Mouse (Mus musculus) intestine, embryonic 14.5 days (tissue): ENCODE data around the gene Arid2. TPM values are rescaled to one million over a fixed set of nuclear protein-coding genes. Genes with fewer than 3 reads are reported as not detected.
A peak's percentile ranks its signal among the peaks of the same experiment; 100 is the strongest.
"Not testable (repeated sequence)": the region's sequence is repeated elsewhere in the genome, so short reads cannot be mapped to it uniquely, and the experiment has no call there.

Experiments
- ATAC-seq: fragments of 200-750 bp; cut with Nextera tagmentation; replicated peaks from 2 replicates; pipeline ENCODE4 v1.8.0; 2017; ENCODE audit warnings: low read depth, moderate number of reproducible peaks, moderate TSS enrichment, moderate library complexity; ENCODE audit not compliant: low FRiP score, low TSS enrichment
- DNase-seq: peaks from one replicate; pipeline ENCODE4 v3.0.0-alpha.2; 2018; ENCODE audit warnings: low spot score
- H3K27ac ChIP-seq: fragments of 300-500 bp; sonication (generic); 2 replicates; pipeline ENCODE4 v1.5.1; 2014; ENCODE audit warnings: low read depth, mild to moderate bottlenecking, control low read depth
- H3K27me3 ChIP-seq: fragments of 300-500 bp; sonication (generic); replicated peaks from 2 replicates; pipeline ENCODE4 v1.6.1; 2014; ENCODE audit warnings: low read length, control low read depth; ENCODE audit not compliant: control insufficient read depth, insufficient read depth
- H3K36me3 ChIP-seq: fragments of 300-500 bp; sonication (generic); 2 replicates; pipeline ENCODE4 v1.6.1; 2014; ENCODE audit warnings: low read length, control low read depth; ENCODE audit not compliant: control insufficient read depth, insufficient read depth
- H3K4me1 ChIP-seq: fragments of 300-500 bp; sonication (generic); replicated peaks from 2 replicates; pipeline ENCODE4 v1.6.1; 2014; ENCODE audit warnings: low read length, control low read depth, mixed read lengths; ENCODE audit not compliant: control insufficient read depth, insufficient read depth
- H3K4me2 ChIP-seq: fragments of 300-500 bp; sonication (generic); 2 replicates; pipeline ENCODE4 v1.6.1; 2014; ENCODE audit warnings: low read length
- H3K4me3 ChIP-seq: fragments of 300-500 bp; sonication (generic); 2 replicates; pipeline ENCODE4 v1.5.1; 2014; ENCODE audit warnings: low read depth, low read length, control low read depth, mixed read lengths
- H3K9ac ChIP-seq: fragments of 300-500 bp; sonication (generic); 2 replicates; pipeline ENCODE4 v1.6.1; 2014; ENCODE audit warnings: mild to moderate bottlenecking, low read length
- H3K9me3 ChIP-seq: fragments of 300-500 bp; sonication (generic); 2 replicates; pipeline ENCODE4 v1.6.1; 2016; ENCODE audit warnings: low read length, control low read depth; ENCODE audit not compliant: control insufficient read depth
- WGBS: fragments of 180-500 bp; shearing (Covaris S2); extraction: QIAGEN DNeasy Blood & Tissue Kit; methylation state at CpG from one replicate; pipeline ENCODE4 v1.1.7; 2014; 5-methylcytosine and 5-hydroxymethylcytosine counted together
- polyA plus RNA-seq: library from polyadenylated mRNA; unstranded; fragments of >200 nt; fragmentation: Nextera tagmentation; extraction: Ambion mirVana; gene quantifications from 2 replicates; pipeline ENCODE4 v1.2.1, GENCODE M21; 2014

Gene Arid2
- 28.1 and 31.1 TPM in 2 replicates for polyA plus RNA-seq

- no peaks in the 10 kb centered on the region for H3K27me3 ChIP-seq
- ATAC-seq (peak; percentile 17), DNase-seq (peak; percentile 91)
- WGBS, result under 1% methylated on average over 39 of the region's 67 CpGs
- H3K4me3 ChIP-seq, result peak within 1 kb of the TSS; percentile 78
- peak within 1 kb of the TSS; percentile 79 for H3K4me2 ChIP-seq
- H3K9ac ChIP-seq, result peak within 1 kb of the TSS; percentile 99
- H3K27ac ChIP-seq, result peak within 1 kb of the TSS; percentile 99
- H3K36me3 ChIP-seq, result peaks cover 13% of the 10 kb centered on the region; the same call in 1 of the 2 replicates
- H3K4me1 ChIP-seq, result peaks cover 20% of the 10 kb centered on the region
- H3K9me3 ChIP-seq, result no peaks in the 10 kb centered on the region
Measured at GRCm38 (mm10) chr15:96287369-96287975, at the start of gene Arid2. TSS of gene Arid2 (plus strand) at chr15:96287518.

DNA sequence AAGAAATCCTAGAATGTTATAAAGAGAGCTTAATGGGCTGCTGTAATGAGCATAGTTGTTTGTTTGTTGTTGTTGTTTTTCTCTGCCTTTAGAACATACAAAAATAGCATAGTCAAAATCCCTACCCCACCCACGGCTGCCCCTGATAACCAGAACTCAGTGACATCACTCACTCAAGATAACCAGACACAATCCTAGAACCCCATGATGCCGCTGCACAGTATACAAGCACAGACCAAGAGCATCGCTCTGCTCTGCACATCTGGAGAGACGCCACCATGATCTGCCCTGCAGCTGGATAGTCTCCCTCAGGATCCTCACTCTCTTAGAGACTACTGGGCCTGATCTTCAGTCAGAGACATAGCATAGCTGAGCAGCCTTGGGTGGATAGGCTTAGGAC is 49.2 kb upstream of the Arid2 start:
- 93% methylated on average over 4 of the region's 4 CpGs for WGBS
- H3K9ac ChIP-seq, result no peak overlapping the region
- no peak overlapping the region for H3K27ac ChIP-seq
- H3K36me3 ChIP-seq, result no peaks in the 10 kb centered on the region
- H3K4me2 ChIP-seq, result no peak overlapping the region
- no peaks in the 10 kb centered on the region for H3K9me3 ChIP-seq
- DNase-seq (no peak), ATAC-seq (no peak)
- H3K4me3 ChIP-seq, result no peak overlapping the region
- H3K27me3 ChIP-seq, result no peaks in the 10 kb centered on the region
- H3K4me1 ChIP-seq, result no peaks in the 10 kb centered on the region

DNA sequence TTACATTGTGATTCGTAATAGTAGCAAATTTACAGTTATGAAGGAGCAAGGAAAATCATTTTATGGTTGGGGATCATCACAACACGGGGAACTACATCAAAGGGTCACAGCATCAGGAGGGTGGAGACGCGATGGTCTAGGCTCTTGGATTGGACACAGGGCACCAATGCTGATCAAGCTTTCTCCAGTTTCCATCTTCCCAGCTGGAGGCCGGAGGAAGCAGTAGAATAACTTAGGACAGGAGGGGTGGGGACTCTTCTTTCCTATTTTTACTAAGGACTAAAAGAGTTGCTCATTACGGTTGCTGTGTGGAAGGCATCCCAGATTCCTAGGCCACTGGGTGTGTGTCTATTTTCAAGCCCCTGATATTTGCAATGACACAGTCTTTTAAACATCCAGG is 43.1 kb upstream of the Arid2 start:
- Histone ChIP-seq H3K4me2 (no peak overlapping the region), H3K4me3 (no peak overlapping the region), H3K4me1 (no peaks in the 10 kb centered on the region), H3K36me3 (no peaks in the 10 kb centered on the region), H3K9ac (no peak overlapping the region), H3K9me3 (no peaks in the 10 kb centered on the region), H3K27ac (no peak overlapping the region), H3K27me3 (no peaks in the 10 kb centered on the region)
- ATAC-seq (no peak), DNase-seq (no peak)
- WGBS, result 79% methylated on average over 6 of the region's 6 CpGs

DNA sequence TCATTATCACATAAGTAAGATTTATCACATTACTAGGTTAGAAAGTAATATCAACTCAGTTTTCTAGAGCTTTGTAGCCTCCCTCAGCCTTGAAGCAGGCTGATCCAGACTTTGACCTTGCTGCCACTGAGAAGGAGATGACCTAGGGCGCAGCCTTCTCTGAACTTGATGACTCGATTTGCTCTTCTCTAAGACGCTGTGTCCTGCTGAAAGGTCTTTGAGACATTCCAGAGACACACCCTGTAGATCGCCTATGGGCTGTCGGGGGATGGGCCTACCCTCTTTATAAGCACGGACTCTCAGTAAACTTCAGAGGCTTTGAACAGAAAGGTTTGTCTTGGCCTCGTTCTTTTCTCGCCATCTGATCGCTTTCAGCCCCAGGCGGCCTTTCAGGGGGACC is 42.6 kb upstream of the Arid2 start:
- not testable (repeated sequence) for H3K4me3 ChIP-seq, H3K27me3 ChIP-seq, H3K36me3 ChIP-seq, H3K27ac ChIP-seq, H3K9me3 ChIP-seq, ATAC-seq, DNase-seq, H3K4me1 ChIP-seq, H3K4me2 ChIP-seq, H3K9ac ChIP-seq
- WGBS, result 45% methylated on average over 10 of the region's 10 CpGs

DNA sequence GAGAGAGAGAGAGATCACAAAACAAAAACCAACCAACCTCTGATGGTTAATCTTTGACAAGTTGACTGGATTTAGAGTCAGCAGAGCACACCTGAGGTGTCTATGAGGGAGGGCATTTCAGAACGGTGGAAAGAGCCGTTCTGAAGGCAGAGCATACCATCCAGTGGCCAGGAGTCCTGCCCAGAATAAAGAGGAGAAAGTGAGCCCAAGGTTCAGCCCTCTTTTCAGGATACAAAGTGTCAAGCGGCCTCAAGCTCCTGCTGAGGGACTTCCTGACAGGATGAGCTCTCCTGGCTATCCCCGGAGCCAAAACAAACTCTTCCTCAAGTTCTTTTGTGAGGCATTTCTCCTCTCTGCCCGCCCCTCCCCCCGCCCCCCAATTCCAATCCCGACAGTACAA is 33.5 kb upstream of the Arid2 start:
- Histone ChIP-seq H3K27ac (no peak overlapping the region), H3K9ac (peak overlapping the region; percentile 32), H3K4me3 (peak overlapping the region; percentile 33; the same call in 1 of the 2 replicates), H3K4me2 (peak overlapping the region; percentile 65), H3K36me3 (no peaks in the 10 kb centered on the region), H3K9me3 (no peaks in the 10 kb centered on the region), H3K27me3 (no peaks in the 10 kb centered on the region), H3K4me1 (peaks cover 7% of the 10 kb centered on the region; the same call in 1 of the 2 replicates)
- 2% methylated on average over 7 of the region's 7 CpGs for WGBS
- ATAC-seq (no peak; the same call in 1 of the 2 replicates), DNase-seq (no peak)

DNA sequence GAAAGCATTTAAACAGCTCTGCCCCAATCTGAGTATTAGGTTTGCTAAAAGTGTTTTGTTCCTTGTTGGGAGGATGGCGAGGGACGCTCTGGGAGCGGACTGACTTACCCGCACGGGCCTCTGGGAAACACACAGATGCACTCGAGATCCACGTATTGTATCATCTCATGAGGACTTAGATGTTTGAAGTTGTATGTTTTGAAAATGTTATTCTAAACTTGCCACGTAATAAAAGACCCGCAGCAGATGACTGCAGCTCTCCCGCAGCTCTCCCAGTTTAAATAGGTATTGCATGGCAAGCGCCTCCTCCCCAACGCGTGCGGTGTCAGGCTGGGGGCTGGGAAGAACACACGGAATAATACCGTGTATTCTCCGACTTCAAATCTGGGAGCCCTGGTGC is 33.0 kb upstream of the Arid2 start:
- Histone ChIP-seq H3K4me3 (peak overlapping the region; percentile 33), H3K4me1 (peaks cover 7% of the 10 kb centered on the region; the same call in 1 of the 2 replicates), H3K4me2 (peak overlapping the region; percentile 65), H3K36me3 (no peaks in the 10 kb centered on the region), H3K27me3 (no peaks in the 10 kb centered on the region), H3K27ac (no peak overlapping the region), H3K9me3 (no peaks in the 10 kb centered on the region), H3K9ac (peak overlapping the region; percentile 32)
- WGBS, result 5% methylated on average over 17 of the region's 17 CpGs
- no peak for ATAC-seq
- peak; percentile 56 for DNase-seq

DNA sequence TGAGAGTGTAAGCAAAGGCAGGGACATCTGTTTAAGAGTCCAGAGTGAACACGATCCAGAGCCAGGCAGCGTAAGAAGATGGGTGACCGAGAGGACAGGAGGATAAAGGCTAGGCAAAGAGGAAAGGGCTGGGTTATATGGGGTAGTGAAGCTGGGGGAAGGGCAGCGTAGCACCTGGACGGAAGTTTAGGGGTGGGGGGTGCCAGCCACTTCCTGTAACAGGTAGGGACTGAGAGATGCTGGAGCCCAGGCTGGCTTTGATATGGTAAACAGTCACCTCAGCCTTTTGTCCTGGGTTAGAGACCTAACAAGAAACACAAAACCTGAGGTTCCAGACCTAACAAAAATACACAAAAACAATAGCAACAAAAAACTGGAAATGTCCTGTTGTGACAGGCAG is 29.5 kb upstream of the Arid2 start:
- ATAC-seq, result no peak
- H3K9ac ChIP-seq, result no peak overlapping the region
- H3K4me3 ChIP-seq, result no peak overlapping the region
- H3K27ac ChIP-seq, result no peak overlapping the region
- H3K4me2 ChIP-seq, result no peak overlapping the region; the same call in 1 of the 2 replicates
- H3K9me3 ChIP-seq, result peaks cover 18% of the 10 kb centered on the region
- no peaks in the 10 kb centered on the region for H3K27me3 ChIP-seq
- peaks cover 7% of the 10 kb centered on the region; the same call in 1 of the 2 replicates for H3K4me1 ChIP-seq
- no peaks in the 10 kb centered on the region for H3K36me3 ChIP-seq
- 71% methylated on average over 5 of the region's 5 CpGs for WGBS
- peak; percentile 43 for DNase-seq

DNA sequence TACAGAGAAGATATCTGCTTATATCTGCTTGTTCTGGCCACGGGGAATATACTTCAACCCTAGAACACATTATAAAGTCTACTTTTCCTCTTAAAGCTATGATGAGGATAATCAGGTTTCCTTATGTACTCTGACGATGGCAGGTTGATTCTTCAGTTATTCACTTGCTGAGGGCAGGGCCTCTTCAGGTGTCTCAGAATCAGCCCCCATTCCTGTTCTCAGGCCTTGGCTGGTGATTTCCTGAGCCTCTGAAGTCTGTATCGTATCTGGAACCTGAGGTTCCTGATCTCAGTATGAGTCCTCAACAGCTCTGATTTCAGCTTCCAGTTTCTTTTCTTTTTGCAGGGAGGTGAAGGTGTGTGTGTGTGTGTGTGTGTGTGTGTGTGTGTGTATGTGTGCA is 22.7 kb upstream of the Arid2 start:
- H3K27me3 ChIP-seq, result no peaks in the 10 kb centered on the region
- WGBS, result 95% methylated on average over 3 of the region's 3 CpGs
- H3K9me3 ChIP-seq, result peaks cover 32% of the 10 kb centered on the region
- no peaks in the 10 kb centered on the region; the same call in 1 of the 2 replicates for H3K4me1 ChIP-seq
- H3K27ac ChIP-seq, result no peak overlapping the region
- H3K36me3 ChIP-seq, result peaks cover 10% of the 10 kb centered on the region
- no peak for DNase-seq
- no peak overlapping the region for H3K4me2 ChIP-seq
- H3K4me3 ChIP-seq, result no peak overlapping the region
- ATAC-seq, result no peak
- H3K9ac ChIP-seq, result no peak overlapping the region

GRCm38 (mm10) chr15:96267933-96268332 is 19.4 kb upstream of the Arid2 start:
- Histone ChIP-seq H3K27me3 (no peaks in the 10 kb centered on the region), H3K36me3 (peaks cover 10% of the 10 kb centered on the region), H3K4me3 (no peak overlapping the region), H3K9me3 (peaks cover 12% of the 10 kb centered on the region), H3K4me1 (peaks cover 3% of the 10 kb centered on the region; the same call in 1 of the 2 replicates), H3K9ac (no peak overlapping the region), H3K4me2 (no peak overlapping the region), H3K27ac (no peak overlapping the region)
- no peak for ATAC-seq
- 42% methylated on average over 9 of the region's 9 CpGs for WGBS
- DNase-seq, result no peak
